21 mouse cellular contexts compared by ENCODE assay signal in genomic region chr1:166296371-166296770, GRCm38 (mm10). TPM values are rescaled to one million over a fixed set of nuclear protein-coding genes. Genes with fewer than 3 reads are reported as not detected.
DNase-seq lines count a peak whose midpoint lies in the region; ATAC-seq and TF ChIP-seq lines count a peak whose summit lies in the region.
"Had no signal": no experiment of that assay in that cellular context is flagged by ENCODE, and none has a peak within 500 bp of the region (broad histone marks: within the 10 kb centered on the region; RNA-seq: fewer than 3 reads in every experiment).

No protein-coding gene starts in this region.

- H3K9ac ChIP-seq in midbrain, embryonic 11.5 days (ENCODE audit: low read length) = no peak overlapping the region
- H3K9ac ChIP-seq: embryonic facial prominence, embryonic 13.5 days; heart, embryonic 12.5 days; limb, embryonic 12.5 days; liver, postnatal 0 days; stomach, embryonic 15.5 days had no signal

- no peak overlapping the region for H3K4me3 ChIP-seq in layer of hippocampus, adult 2 months
- no peak overlapping the region for H3K4me3 ChIP-seq in midbrain, embryonic 11.5 days (ENCODE audit: low read depth, low read length)
- H3K4me3 ChIP-seq: embryonic facial prominence, embryonic 13.5 days; heart, embryonic 12.5 days; limb, embryonic 12.5 days; megakaryocyte, embryonic 14.5 days; stomach, embryonic 15.5 days had no signal

- no peak for TF ChIP-seq CTCF in layer of hippocampus, adult 2 months (conservative IDR thresholded peaks at IDR 0.05)

- H3K4me1 ChIP-seq in midbrain, embryonic 11.5 days (ENCODE audit: control insufficient read depth, insufficient read depth, low read length) = 0 out of 2 replicates have a peak, but pooled peaks cover 4% of the 10 kb centered on the region
- H3K4me1 ChIP-seq: embryonic facial prominence, embryonic 13.5 days; heart, embryonic 12.5 days; limb, embryonic 12.5 days; megakaryocyte, embryonic 14.5 days had no signal

- peak; percentile 55 to 77 for DNase-seq in cerebellum, postnatal 25 days
- DNase-seq in cerebellum, adult 11-12 months = no peak
- DNase-seq in layer of hippocampus, adult 2 months (ENCODE audit: low spot score in 2 of 2) = no peak
- DNase-seq in layer of hippocampus, adult 18-20 months (ENCODE audit: low spot score in 2 of 2) = no peak
- peak; percentile 46 for DNase-seq in adrenal gland, postnatal 10 days
- DNase-seq in kidney, postnatal 14 days = peak; percentile 40
- DNase-seq in thymus, adult 18-20 months = no peak
- DNase-seq in midbrain, embryonic 11.5 days (ENCODE audit: low spot score, missing footprints) = no peak
- DNase-seq: heart, postnatal 36 days; liver, postnatal 0 days; lung, postnatal 14 days; right cerebral cortex, adult 18-20 months; spleen, adult 18-20 months had no signal

- peaks cover 5% of the 10 kb centered on the region for H3K36me3 ChIP-seq in midbrain, embryonic 11.5 days (ENCODE audit: control insufficient read depth, insufficient read depth, low read length)
- H3K36me3 ChIP-seq: embryonic facial prominence, embryonic 13.5 days; heart, embryonic 12.5 days; limb, embryonic 12.5 days; stomach, embryonic 15.5 days had no signal

- no peaks in the 10 kb centered on the region for H3K9me3 ChIP-seq in midbrain, embryonic 11.5 days (ENCODE audit: control insufficient read depth, low read length)
- H3K9me3 ChIP-seq: embryonic facial prominence, embryonic 13.5 days; heart, embryonic 12.5 days; limb, embryonic 12.5 days; megakaryocyte, embryonic 14.5 days; stomach, embryonic 15.5 days had no signal

- peak overlapping the region; percentile 64; the same call in 1 of the 2 replicates for H3K27ac ChIP-seq in layer of hippocampus, adult 2 months
- no peak overlapping the region for H3K27ac ChIP-seq in midbrain, embryonic 11.5 days (ENCODE audit: low read depth, low read length)
- H3K27ac ChIP-seq: embryonic facial prominence, embryonic 13.5 days; hindbrain, postnatal 0 days; limb, embryonic 12.5 days; stomach, embryonic 15.5 days had no signal

- 94% methylated on average over 9 of the region's 9 CpGs for WGBS in midbrain, embryonic 11.5 days

- no peak overlapping the region for H3K4me2 ChIP-seq in midbrain, embryonic 11.5 days
- H3K4me2 ChIP-seq: embryonic facial prominence, embryonic 13.5 days; heart, embryonic 12.5 days; limb, embryonic 12.5 days; stomach, embryonic 15.5 days had no signal

- ATAC-seq in midbrain, embryonic 11.5 days (ENCODE audit: low FRiP score) = no peak
- ATAC-seq: forebrain, embryonic 16.5 days; hindbrain, postnatal 0 days; liver, postnatal 0 days had no signal

- H3K27me3 ChIP-seq in midbrain, embryonic 11.5 days (ENCODE audit: control insufficient read depth, insufficient read depth, low read length) = no peaks in the 10 kb centered on the region
- H3K27me3 ChIP-seq: limb, embryonic 12.5 days; stomach, embryonic 15.5 days had no signal

RNA-seq across cellular contexts. Expression of gene Ildr2, which starts 42.4 kb away (rescaled TPM):
- 10 to 100 TPM; 71.5 to 73.6 TPM for total RNA-seq in layer of hippocampus, adult 2 months (2021)
- 10 to 100 TPM; 70.4 to 71.6 TPM for total RNA-seq in layer of hippocampus, adult 18-20 months (2021)
- 1 to 10 TPM; 3.4 to 3.5 TPM for total RNA-seq in adrenal gland, postnatal 10 days (2021)
- 12.2 and 12.8 TPM in 2 replicates for polyA plus RNA-seq in midbrain, embryonic 11.5 days (2014; fragmentation: Nextera tagmentation; extraction: Ambion mirVana)

RNA-seq across cellular contexts. Expression of gene Mael, which starts 57.8 kb away (rescaled TPM):
- not detected for total RNA-seq in layer of hippocampus, adult 2 months (2021)
- total RNA-seq in layer of hippocampus, adult 18-20 months (2021) = not detected
- total RNA-seq in adrenal gland, postnatal 10 days (2021) = not detected
- polyA plus RNA-seq in midbrain, embryonic 11.5 days (2014; fragmentation: Nextera tagmentation; extraction: Ambion mirVana) = 0.08 TPM in 1 of 2 replicates, not detected in the other
- total RNA-seq: heart, postnatal 36 days; hindbrain, postnatal 0 days had no signal
- polyA plus RNA-seq: C2C12; embryonic facial prominence, embryonic 13.5 days; forebrain, embryonic 16.5 days; heart, embryonic 12.5 days; limb, embryonic 12.5 days; liver, postnatal 0 days; stomach, embryonic 15.5 days had no signal

Comparison
In these comparisons a context has a peak if more than half of its experiments do, and no peak if none do; other contexts are left out.
1. DNase-seq: peak in cerebellum, postnatal 25 days (2 of 2), adrenal gland, postnatal 10 days (single experiment) and kidney, postnatal 14 days (single experiment); none in cerebellum, adult 11-12 months (single experiment), layer of hippocampus, adult 2 months (0 of 2), layer of hippocampus, adult 18-20 months (0 of 2), thymus, adult 18-20 months (0 of 2) and midbrain, embryonic 11.5 days (single experiment).
2. RNA of gene Ildr2, which starts 42.4 kb away (total RNA-seq): 71.5 to 73.6 TPM in layer of hippocampus, adult 2 months and 70.4 to 71.6 TPM in layer of hippocampus, adult 18-20 months; 3.4 to 3.5 TPM in adrenal gland, postnatal 10 days; every median in the first group is over 10 times any median in the second.